Mouse (Mus musculus): Measurements from ENCODE around the gene Olfr141. TPM values are rescaled to one million over a fixed set of nuclear protein-coding genes. Genes with fewer than 3 reads are reported as not detected.

The Olfr141 gene
- not detected for polyA plus RNA-seq (2014; fragmentation: Illumina TruSeq; extraction: RNeasy Lipid Tissue Mini Kit (QIAGEN cat#74804); ENCODE audit: low read depth, low replicate concordance)

GRCm38 (mm10) chr2:86809918-86810317 is at the start of gene Olfr141:
Gene Olfr141 (minus strand): TSS chr2:86810018.

GRCm38 (mm10) chr2:86851596-86851995 is 41.8 kb upstream of the Olfr141 start, which contains the start of gene Olfr1095:
Gene Olfr1095 (minus strand): TSS chr2:86851696.

GRCm38 (mm10) chr2:86824363-86824762 is 14.5 kb upstream of the Olfr141 start, which contains the start of gene Olfr1094:
Gene Olfr1094 (plus strand): TSS chr2:86824663.

GRCm38 (mm10) chr2:86782179-86782578 is 27.6 kb downstream of the Olfr141 start, which contains the start of gene Olfr1093:
Gene Olfr1093 (plus strand): TSS chr2:86782479.

GRCm38 (mm10) chr2:86758893-86759292 is 50.9 kb downstream of the Olfr141 start, which contains the start of gene Olfr1090:
Gene Olfr1090 (minus strand): TSS chr2:86758993.

Other genes with a start within 250 kb of the Olfr141 start
- not detected for gene Olfr1082, start 211.1 kb downstream of the Olfr141 start, polyA plus RNA-seq (2014; fragmentation: Illumina TruSeq; extraction: RNeasy Lipid Tissue Mini Kit (QIAGEN cat#74804); ENCODE audit: low read depth, low replicate concordance)
- gene Olfr1084, start 170.3 kb downstream of the Olfr141 start, polyA plus RNA-seq (2014; fragmentation: Illumina TruSeq; extraction: RNeasy Lipid Tissue Mini Kit (QIAGEN cat#74804); ENCODE audit: low read depth, low replicate concordance) = not detected
- not detected for gene Olfr1085, start 148.0 kb downstream of the Olfr141 start, polyA plus RNA-seq (2014; fragmentation: Illumina TruSeq; extraction: RNeasy Lipid Tissue Mini Kit (QIAGEN cat#74804); ENCODE audit: low read depth, low replicate concordance)
- gene Olfr1086, start 129.9 kb downstream of the Olfr141 start, polyA plus RNA-seq (2014; fragmentation: Illumina TruSeq; extraction: RNeasy Lipid Tissue Mini Kit (QIAGEN cat#74804); ENCODE audit: low read depth, low replicate concordance) = not detected
- not detected for gene Olfr1087, start 111.6 kb downstream of the Olfr141 start, polyA plus RNA-seq (2014; fragmentation: Illumina TruSeq; extraction: RNeasy Lipid Tissue Mini Kit (QIAGEN cat#74804); ENCODE audit: low read depth, low replicate concordance)
- not detected for gene Olfr1089, start 76.3 kb downstream of the Olfr141 start, polyA plus RNA-seq (2014; fragmentation: Illumina TruSeq; extraction: RNeasy Lipid Tissue Mini Kit (QIAGEN cat#74804); ENCODE audit: low read depth, low replicate concordance)
- gene Olfr1090, start 51.0 kb downstream of the Olfr141 start, polyA plus RNA-seq (2014; fragmentation: Illumina TruSeq; extraction: RNeasy Lipid Tissue Mini Kit (QIAGEN cat#74804); ENCODE audit: low read depth, low replicate concordance) = not detected
- gene Olfr1093, start 27.5 kb downstream of the Olfr141 start, polyA plus RNA-seq (2014; fragmentation: Illumina TruSeq; extraction: RNeasy Lipid Tissue Mini Kit (QIAGEN cat#74804); ENCODE audit: low read depth, low replicate concordance) = not detected
- not detected for gene Olfr1094, start 14.6 kb upstream of the Olfr141 start, polyA plus RNA-seq (2014; fragmentation: Illumina TruSeq; extraction: RNeasy Lipid Tissue Mini Kit (QIAGEN cat#74804); ENCODE audit: low read depth, low replicate concordance)
- not detected for gene Olfr1095, start 41.7 kb upstream of the Olfr141 start, polyA plus RNA-seq (2014; fragmentation: Illumina TruSeq; extraction: RNeasy Lipid Tissue Mini Kit (QIAGEN cat#74804); ENCODE audit: low read depth, low replicate concordance)
- gene Gm13723, start 64.8 kb upstream of the Olfr141 start, polyA plus RNA-seq (2014; fragmentation: Illumina TruSeq; extraction: RNeasy Lipid Tissue Mini Kit (QIAGEN cat#74804); ENCODE audit: low read depth, low replicate concordance) = not detected
- gene Olfr1097, start 82.2 kb upstream of the Olfr141 start, polyA plus RNA-seq (2014; fragmentation: Illumina TruSeq; extraction: RNeasy Lipid Tissue Mini Kit (QIAGEN cat#74804); ENCODE audit: low read depth, low replicate concordance) = not detected
- not detected for gene Olfr1098, start 114.5 kb upstream of the Olfr141 start, polyA plus RNA-seq (2014; fragmentation: Illumina TruSeq; extraction: RNeasy Lipid Tissue Mini Kit (QIAGEN cat#74804); ENCODE audit: low read depth, low replicate concordance)
- gene Olfr1099, start 150.7 kb upstream of the Olfr141 start, polyA plus RNA-seq (2014; fragmentation: Illumina TruSeq; extraction: RNeasy Lipid Tissue Mini Kit (QIAGEN cat#74804); ENCODE audit: low read depth, low replicate concordance) = not detected
- gene Olfr1100, start 169.9 kb upstream of the Olfr141 start, polyA plus RNA-seq (2014; fragmentation: Illumina TruSeq; extraction: RNeasy Lipid Tissue Mini Kit (QIAGEN cat#74804); ENCODE audit: low read depth, low replicate concordance) = not detected
- not detected for gene Olfr1101, start 181.2 kb upstream of the Olfr141 start, polyA plus RNA-seq (2014; fragmentation: Illumina TruSeq; extraction: RNeasy Lipid Tissue Mini Kit (QIAGEN cat#74804); ENCODE audit: low read depth, low replicate concordance)
- not detected for gene Olfr1102, start 188.4 kb upstream of the Olfr141 start, polyA plus RNA-seq (2014; fragmentation: Illumina TruSeq; extraction: RNeasy Lipid Tissue Mini Kit (QIAGEN cat#74804); ENCODE audit: low read depth, low replicate concordance)
- not detected for gene Olfr1104, start 217.1 kb upstream of the Olfr141 start, polyA plus RNA-seq (2014; fragmentation: Illumina TruSeq; extraction: RNeasy Lipid Tissue Mini Kit (QIAGEN cat#74804); ENCODE audit: low read depth, low replicate concordance)
- gene Olfr1105, start 226.5 kb upstream of the Olfr141 start, polyA plus RNA-seq (2014; fragmentation: Illumina TruSeq; extraction: RNeasy Lipid Tissue Mini Kit (QIAGEN cat#74804); ENCODE audit: low read depth, low replicate concordance) = not detected
- gene Olfr1106, start 242.3 kb upstream of the Olfr141 start, polyA plus RNA-seq (2014; fragmentation: Illumina TruSeq; extraction: RNeasy Lipid Tissue Mini Kit (QIAGEN cat#74804); ENCODE audit: low read depth, low replicate concordance) = not detected

Data from kidney, adult 10 weeks (tissue).